Mouse (Mus musculus): ENCODE results near the gene Syt1. TPM values are rescaled to one million over a fixed set of nuclear protein-coding genes. Genes with fewer than 3 reads are reported as not detected.
A peak's percentile ranks its signal among the peaks of the same experiment; 100 is the strongest.

Gene Syt1
- polyA plus RNA-seq, 1 experiment, result 80.9 TPM

- DNase-seq (ENCODE audit: low read depth), result peak; percentile 42
- TF ChIP-seq CTCF (IDR thresholded peaks at IDR 0.05; ENCODE audit: borderline replicate concordance, extremely low read depth, insufficient read depth, insufficient read length) (no peak), POLR2A (IDR thresholded peaks at IDR 0.05; ENCODE audit: borderline replicate concordance, extremely low read depth, insufficient read depth, insufficient read length, poor library complexity, severe bottlenecking) (no peak)
Measured at GRCm38 (mm10) chr10:108643915-108644314, 366.9 kb downstream of the Syt1 start.

- TF ChIP-seq POLR2A (IDR thresholded peaks at IDR 0.05; ENCODE audit: borderline replicate concordance, extremely low read depth, insufficient read depth, insufficient read length, poor library complexity, severe bottlenecking) (no peak), CTCF (IDR thresholded peaks at IDR 0.05; ENCODE audit: borderline replicate concordance, extremely low read depth, insufficient read depth, insufficient read length) (no peak)
- peak; percentile 46 for DNase-seq (ENCODE audit: low read depth)
Measured at GRCm38 (mm10) chr10:108638095-108638494, 372.7 kb downstream of the Syt1 start.

- DNase-seq (ENCODE audit: low read depth), result peak; percentile 47
- TF ChIP-seq CTCF (IDR thresholded peaks at IDR 0.05; ENCODE audit: borderline replicate concordance, extremely low read depth, insufficient read depth, insufficient read length) (no peak), POLR2A (IDR thresholded peaks at IDR 0.05; ENCODE audit: borderline replicate concordance, extremely low read depth, insufficient read depth, insufficient read length, poor library complexity, severe bottlenecking) (no peak)
Measured at GRCm38 (mm10) chr10:108636086-108636485, 374.7 kb downstream of the Syt1 start.

- TF ChIP-seq CTCF (IDR thresholded peaks at IDR 0.05; ENCODE audit: borderline replicate concordance, extremely low read depth, insufficient read depth, insufficient read length), result no peak
- TF ChIP-seq POLR2A (IDR thresholded peaks at IDR 0.05; ENCODE audit: borderline replicate concordance, extremely low read depth, insufficient read depth, insufficient read length, poor library complexity, severe bottlenecking), result no peak
- DNase-seq (ENCODE audit: low read depth), result no peak
Measured at GRCm38 (mm10) chr10:108635616-108636015, 375.2 kb downstream of the Syt1 start.

- DNase-seq (ENCODE audit: low read depth), result no peak
- TF ChIP-seq POLR2A (IDR thresholded peaks at IDR 0.05; ENCODE audit: borderline replicate concordance, extremely low read depth, insufficient read depth, insufficient read length, poor library complexity, severe bottlenecking) (no peak), CTCF (IDR thresholded peaks at IDR 0.05; ENCODE audit: borderline replicate concordance, extremely low read depth, insufficient read depth, insufficient read length) (no peak)
Measured at GRCm38 (mm10) chr10:108630841-108631240, 379.9 kb downstream of the Syt1 start.

- no peak for DNase-seq (ENCODE audit: low read depth)
- TF ChIP-seq POLR2A (IDR thresholded peaks at IDR 0.05; ENCODE audit: borderline replicate concordance, extremely low read depth, insufficient read depth, insufficient read length, poor library complexity, severe bottlenecking), result no peak
- no peak for TF ChIP-seq CTCF (IDR thresholded peaks at IDR 0.05; ENCODE audit: borderline replicate concordance, extremely low read depth, insufficient read depth, insufficient read length)
Measured at GRCm38 (mm10) chr10:108626404-108626803, 384.4 kb downstream of the Syt1 start.

- DNase-seq (ENCODE audit: low read depth), result peak; percentile 38
- no peak for TF ChIP-seq POLR2A (IDR thresholded peaks at IDR 0.05; ENCODE audit: borderline replicate concordance, extremely low read depth, insufficient read depth, insufficient read length, poor library complexity, severe bottlenecking)
- TF ChIP-seq CTCF (IDR thresholded peaks at IDR 0.05; ENCODE audit: borderline replicate concordance, extremely low read depth, insufficient read depth, insufficient read length), result no peak
Measured at GRCm38 (mm10) chr10:108623002-108623401, 387.8 kb downstream of the Syt1 start.

GRCm38 (mm10) chr10:108619861-108620260 is 390.9 kb downstream of the Syt1 start:
- DNase-seq (ENCODE audit: low read depth), result no peak
- TF ChIP-seq POLR2A (IDR thresholded peaks at IDR 0.05; ENCODE audit: borderline replicate concordance, extremely low read depth, insufficient read depth, insufficient read length, poor library complexity, severe bottlenecking), result no peak

GRCm38 (mm10) chr10:108619217-108619616 is 391.6 kb downstream of the Syt1 start:
- TF ChIP-seq POLR2A (IDR thresholded peaks at IDR 0.05; ENCODE audit: borderline replicate concordance, extremely low read depth, insufficient read depth, insufficient read length, poor library complexity, severe bottlenecking) (no peak), CTCF (IDR thresholded peaks at IDR 0.05; ENCODE audit: borderline replicate concordance, extremely low read depth, insufficient read depth, insufficient read length) (no peak)
- DNase-seq (ENCODE audit: low read depth), result no peak

GRCm38 (mm10) chr10:108610057-108610644 is 400.6 kb downstream of the Syt1 start:
- TF ChIP-seq CTCF (IDR thresholded peaks at IDR 0.05; ENCODE audit: borderline replicate concordance, extremely low read depth, insufficient read depth, insufficient read length) (no peak), POLR2A (IDR thresholded peaks at IDR 0.05; ENCODE audit: borderline replicate concordance, extremely low read depth, insufficient read depth, insufficient read length, poor library complexity, severe bottlenecking) (no peak)
- DNase-seq (ENCODE audit: low read depth), result peak; percentile 50

GRCm38 (mm10) chr10:108601672-108602412 is 408.9 kb downstream of the Syt1 start:
- peak; percentile 57 for DNase-seq (ENCODE audit: low read depth)
- no peak for TF ChIP-seq POLR2A (IDR thresholded peaks at IDR 0.05; ENCODE audit: borderline replicate concordance, extremely low read depth, insufficient read depth, insufficient read length, poor library complexity, severe bottlenecking)
- no peak for TF ChIP-seq CTCF (IDR thresholded peaks at IDR 0.05; ENCODE audit: borderline replicate concordance, extremely low read depth, insufficient read depth, insufficient read length)

- DNase-seq (ENCODE audit: low read depth), result peak; percentile 43
- no peak for TF ChIP-seq CTCF (IDR thresholded peaks at IDR 0.05; ENCODE audit: borderline replicate concordance, extremely low read depth, insufficient read depth, insufficient read length)
- no peak for TF ChIP-seq POLR2A (IDR thresholded peaks at IDR 0.05; ENCODE audit: borderline replicate concordance, extremely low read depth, insufficient read depth, insufficient read length, poor library complexity, severe bottlenecking)
Measured at GRCm38 (mm10) chr10:108600693-108601092, 410.1 kb downstream of the Syt1 start.
